Mouse (Mus musculus) myocyte (in vitro differentiated cells): Measurements from ENCODE around the gene Ipcef1. TPM values are rescaled to one million over a fixed set of nuclear protein-coding genes. Genes with fewer than 3 reads are reported as not detected.
"Not testable (repeated sequence)": the region's sequence is repeated elsewhere in the genome, so short reads cannot be mapped to it uniquely, and the experiment has no call there.

Experiments used
- H3K27me3 ChIP-seq: one replicate; pipeline ENCODE4 v1.6.1; 2011; ENCODE audit not compliant: control insufficient read depth, insufficient read depth, insufficient read length
- H3K36me3 ChIP-seq: one replicate; pipeline ENCODE4 v1.6.1; 2011; ENCODE audit not compliant: control insufficient read depth, insufficient read depth
- H3K4me2 ChIP-seq: one replicate; pipeline ENCODE4 v1.6.1; 2011; ENCODE audit warnings: low read depth, control low read depth
- H3K4me3 ChIP-seq: one replicate; pipeline ENCODE4 v1.5.1; 2011; ENCODE audit warnings: mild to moderate bottlenecking, control low read depth, moderate library complexity
- H3K79me2 ChIP-seq: one replicate; pipeline ENCODE4 v1.6.1; 2011; ENCODE audit not compliant: control insufficient read depth, insufficient read depth
- H3ac ChIP-seq: one replicate; pipeline ENCODE4 v1.6.1; 2011; ENCODE audit not compliant: control insufficient read depth, insufficient read length
- CEBPB ChIP-seq: IDR thresholded peaks from 2 replicates; pipeline ENCODE4 v1.6.1; 2011; ENCODE audit warnings: mild to moderate bottlenecking, moderate library complexity; ENCODE audit not compliant: poor library complexity, insufficient read depth, severe bottlenecking
- E2F4 ChIP-seq: IDR thresholded peaks from one replicate; pipeline ENCODE4 v1.6.1; 2011; ENCODE audit warnings: mild to moderate bottlenecking, control low read depth, moderate library complexity; ENCODE audit not compliant: insufficient read depth
- MAX ChIP-seq: IDR thresholded peaks from one replicate; pipeline ENCODE4 v1.6.1; 2011; ENCODE audit warnings: low read depth, mild to moderate bottlenecking, control low read depth
- MYOD1 ChIP-seq, 3 experiments: IDR thresholded peaks; one replicate each; pipeline ENCODE4 v1.6.1; 2011; ENCODE audit warnings: control low read depth in 2 of 3, low read depth in 2 of 3, mild to moderate bottlenecking in 2 of 3, moderate library complexity in 1 of 3; ENCODE audit not compliant: insufficient read length in 2 of 3, control insufficient read depth in 1 of 3
- MYOG ChIP-seq, 3 experiments: IDR thresholded peaks; one replicate each; pipeline ENCODE4 v1.6.1; 2011; ENCODE audit warnings: control low read depth in 2 of 3, low read depth in 2 of 3, mild to moderate bottlenecking in 2 of 3; ENCODE audit not compliant: insufficient read length in 2 of 3, control insufficient read depth in 1 of 3, insufficient read depth in 1 of 3
- POLR2A ChIP-seq: IDR thresholded peaks from one replicate; pipeline ENCODE4 v1.6.1; 2011; ENCODE audit warnings: low read depth, mild to moderate bottlenecking, control low read depth, moderate library complexity; ENCODE audit not compliant: insufficient read length
- POLR2AphosphoS2 ChIP-seq: IDR thresholded peaks from one replicate; pipeline ENCODE4 v1.6.1; 2011; ENCODE audit warnings: low read depth, control low read depth; ENCODE audit not compliant: insufficient read length
- REST ChIP-seq: IDR thresholded peaks from one replicate; pipeline ENCODE4 v1.6.1; 2011; ENCODE audit warnings: mild to moderate bottlenecking, control low read depth, moderate library complexity; ENCODE audit not compliant: insufficient read depth, insufficient read length
- SRF ChIP-seq: IDR thresholded peaks from one replicate; pipeline ENCODE4 v1.6.1; 2011; ENCODE audit warnings: low read depth; ENCODE audit not compliant: control insufficient read depth, insufficient read length
- TCF12 ChIP-seq: IDR thresholded peaks from one replicate; pipeline ENCODE4 v1.6.1; 2011; ENCODE audit warnings: mild to moderate bottlenecking, control low read depth; ENCODE audit not compliant: poor library complexity, insufficient read depth, severe bottlenecking
- TCF3 ChIP-seq: IDR thresholded peaks from one replicate; pipeline ENCODE4 v1.6.1; 2011; ENCODE audit warnings: low read depth, control low read depth; ENCODE audit not compliant: insufficient read length
- USF1 ChIP-seq: IDR thresholded peaks from one replicate; pipeline ENCODE4 v1.6.1; 2011; ENCODE audit warnings: low read depth, mild to moderate bottlenecking, control low read depth, moderate library complexity
- polyA plus RNA-seq: library from polyadenylated mRNA; unstranded; fragments of >200 nt; fragmentation: generic; extraction: Trizol; gene quantifications from one replicate; pipeline ENCODE4 v1.2.1, GENCODE M21; 2012; ENCODE audit warnings: missing spikeins

The Ipcef1 gene
- polyA plus RNA-seq, 1 experiment: not detected

GRCm38 (mm10) chr10:7015199-7015598 is 37.1 kb downstream of the Ipcef1 start:
- Histone ChIP-seq H3ac (no peak overlapping the region), H3K4me2 (no peak overlapping the region), H3K27me3 (no peaks in the 10 kb centered on the region), H3K36me3 (no peaks in the 10 kb centered on the region), H3K4me3 (no peak overlapping the region), H3K79me2 (no peaks in the 10 kb centered on the region)
- no peak for TF ChIP-seq REST
- no peak for TF ChIP-seq MYOD1 (IDR thresholded peaks at IDR 0.05; ENCODE audit: control insufficient read depth in 1 of 3, insufficient read length in 2 of 3, low read depth in 2 of 3)
- no peak for TF ChIP-seq POLR2A

- H3K79me2 ChIP-seq: no peaks in the 10 kb centered on the region
- no peaks in the 10 kb centered on the region for H3K27me3 ChIP-seq
- TF ChIP-seq MAX (no peak), CEBPB (no peak), POLR2A (no peak), MYOG (IDR thresholded peaks at IDR 0.05; ENCODE audit: control insufficient read depth in 1 of 3, insufficient read depth in 1 of 3, insufficient read length in 2 of 3, low read depth in 2 of 3) (no peak), TCF3 (no peak), TCF12 (no peak), MYOD1 (IDR thresholded peaks at IDR 0.05; ENCODE audit: control insufficient read depth in 1 of 3, insufficient read length in 2 of 3, low read depth in 2 of 3) (no peak), USF1 (no peak), REST (no peak), POLR2AphosphoS2 (no peak), E2F4 (no peak), SRF (no peak)
- H3K4me3 ChIP-seq: no peak overlapping the region
- H3K4me2 ChIP-seq: no peak overlapping the region
- H3K36me3 ChIP-seq: no peaks in the 10 kb centered on the region
- H3ac ChIP-seq: no peak overlapping the region
These were observed 41.7 kb downstream of the Ipcef1 start for GRCm38 (mm10) chr10:7010543-7010942.

GRCm38 (mm10) chr10:7004980-7005538 is 47.2 kb downstream of the Ipcef1 start:
- no peak for TF ChIP-seq MYOD1 (IDR thresholded peaks at IDR 0.05; ENCODE audit: control insufficient read depth in 1 of 3, insufficient read length in 2 of 3, low read depth in 2 of 3)
- no peak for TF ChIP-seq USF1
- no peak for TF ChIP-seq REST
- TF ChIP-seq TCF12: no peak
- no peak for TF ChIP-seq MAX
- TF ChIP-seq E2F4: no peak
- no peak for TF ChIP-seq TCF3
- no peak for TF ChIP-seq MYOG (IDR thresholded peaks at IDR 0.05; ENCODE audit: control insufficient read depth in 1 of 3, insufficient read depth in 1 of 3, insufficient read length in 2 of 3, low read depth in 2 of 3)
- TF ChIP-seq SRF: no peak
- TF ChIP-seq POLR2A: no peak
- no peak for TF ChIP-seq CEBPB
- no peak for TF ChIP-seq POLR2AphosphoS2
- H3ac ChIP-seq: no peak overlapping the region
- H3K4me3 ChIP-seq: no peak overlapping the region
- H3K27me3 ChIP-seq: no peaks in the 10 kb centered on the region
- no peaks in the 10 kb centered on the region for H3K36me3 ChIP-seq
- H3K4me2 ChIP-seq: no peak overlapping the region
- no peaks in the 10 kb centered on the region for H3K79me2 ChIP-seq

- H3K79me2 ChIP-seq, H3K4me2 ChIP-seq, H3K36me3 ChIP-seq, H3ac ChIP-seq, H3K4me3 ChIP-seq, H3K27me3 ChIP-seq: not testable (repeated sequence)
These were observed 48.4 kb downstream of the Ipcef1 start for GRCm38 (mm10) chr10:7003898-7004297.

GRCm38 (mm10) chr10:6999355-6999754 is 52.9 kb downstream of the Ipcef1 start:
- no peaks in the 10 kb centered on the region for H3K79me2 ChIP-seq
- no peak overlapping the region for H3K4me3 ChIP-seq
- no peak for TF ChIP-seq TCF12
- no peak for TF ChIP-seq USF1
- TF ChIP-seq TCF3: no peak
- no peak for TF ChIP-seq SRF
- TF ChIP-seq MYOG (IDR thresholded peaks at IDR 0.05; ENCODE audit: control insufficient read depth in 1 of 3, insufficient read depth in 1 of 3, insufficient read length in 2 of 3, low read depth in 2 of 3): no peak
- TF ChIP-seq MYOD1 (IDR thresholded peaks at IDR 0.05; ENCODE audit: control insufficient read depth in 1 of 3, insufficient read length in 2 of 3, low read depth in 2 of 3): no peak
- no peak for TF ChIP-seq POLR2A
- TF ChIP-seq POLR2AphosphoS2: no peak
- no peak for TF ChIP-seq MAX
- TF ChIP-seq REST: no peak
- TF ChIP-seq CEBPB: no peak
- no peak for TF ChIP-seq E2F4
- H3K27me3 ChIP-seq: no peaks in the 10 kb centered on the region
- no peak overlapping the region for H3K4me2 ChIP-seq
- no peaks in the 10 kb centered on the region for H3K36me3 ChIP-seq
- H3ac ChIP-seq: no peak overlapping the region
